Mouse (Mus musculus) Patski (cell line): ENCODE data around the gene Setmar. TPM values are rescaled to one million over a fixed set of nuclear protein-coding genes. Genes with fewer than 3 reads are reported as not detected.
"Not testable (repeated sequence)": the region's sequence is repeated elsewhere in the genome, so short reads cannot be mapped to it uniquely, and the experiment has no call there.

Experiments
- ATAC-seq: fragments of 100-300 bp; one replicate; pipeline ENCODE4 v1.8.0; 2021
- CTCF ChIA-PET: fragments of 350-600 bp; sonication (Branson Sonifier 250); formaldehyde crosslinking; loops from one replicate; lab custom pipeline; 2022; ENCODE audit warnings: inconsistent platforms; lab: Charles Lee
- POLR2A ChIA-PET: fragments of 350-600 bp; sonication (Branson Sonifier 250); formaldehyde crosslinking; loops from one replicate; lab custom pipeline; 2022; ENCODE audit warnings: antibody characterized with exemption, inconsistent platforms; lab: Charles Lee
- DNase-seq: peaks from one replicate; pipeline ENCODE4 v3.0.0-alpha.2; 2011; ENCODE audit warnings: low read depth, low spot score
- H3K27me3 ChIP-seq: fragments of 371-371 bp; one replicate; pipeline ENCODE4 v1.5.1; 2021
- CTCF ChIP-seq: fragments of 100-300 bp; IDR thresholded peaks from one replicate; pipeline ENCODE4 v1.5.1; 2021
- in situ Hi-C: fragments of 300-500 bp; cut with MboI; formaldehyde crosslinking; loops from 3 replicates; pipeline ENCODE4 v1.11.1; 2018; ENCODE audit warnings: low pct_unique_long_range_greater_than_20kb, mixed read lengths
- polyA plus RNA-seq: library from polyadenylated mRNA; unstranded; gene quantifications from one replicate; pipeline ENCODE4 v1.2.3, GENCODE M21; 2021

Setmar gene
- 6.1 TPM for polyA plus RNA-seq

DNA sequence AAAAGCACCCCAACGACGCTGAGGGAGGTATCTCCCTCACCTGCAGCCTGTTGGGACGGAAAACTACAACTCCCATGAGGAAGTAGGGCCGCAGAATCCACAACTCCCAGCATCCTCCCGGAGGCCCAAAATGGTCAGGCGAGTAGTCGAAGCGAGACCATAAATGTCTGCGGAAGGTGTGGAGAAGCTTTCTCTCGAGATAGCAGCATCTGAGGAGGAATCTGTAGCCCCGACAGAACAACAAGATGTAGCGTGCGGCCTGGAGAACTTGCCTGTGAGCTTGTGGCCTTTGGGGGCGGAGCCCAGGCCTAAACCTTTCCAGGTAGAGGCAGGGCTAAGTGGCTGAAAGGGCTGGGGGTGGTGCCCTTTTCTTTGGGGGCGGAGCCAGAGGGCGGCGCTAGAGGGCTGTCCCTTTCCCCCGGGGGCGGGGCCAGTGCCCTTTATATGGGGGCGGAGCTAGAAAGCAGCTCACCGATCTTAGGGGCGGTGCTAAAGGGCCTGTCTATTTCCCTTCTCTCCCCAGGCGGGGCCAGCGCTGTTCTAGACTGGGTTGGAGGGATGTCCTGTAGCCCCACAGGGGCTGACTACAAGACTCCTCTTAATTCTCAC lies at the start of gene Setmar:
Gene Setmar (plus strand): TSS at position 128 of the 609 bp plus-strand sequence.
- no peak for TF ChIP-seq CTCF
- in situ Hi-C loops = loop anchor here (5.0 kb wide), 1 partner anchor 1258 kb away; no protein-coding TSS in a partner anchor
- DNase-seq = peak; percentile 90
- peak; percentile 95 for ATAC-seq
- H3K27me3 ChIP-seq = peaks cover 9% of the 10 kb centered on the region
- CTCF ChIA-PET = interaction anchor here (0.9 to 3.3 kb wide), 9 partner anchors 10 to 353 kb away, joined by 3 to 24 read pairs (median 4); no protein-coding TSS in a partner anchor
- POLR2A ChIA-PET = no interaction called here

- POLR2A ChIA-PET = no interaction called here
- DNase-seq (no peak), ATAC-seq (no peak)
- TF ChIP-seq CTCF = no peak
- peaks cover 21% of the 10 kb centered on the region for H3K27me3 ChIP-seq
- CTCF ChIA-PET = no interaction called here
- in situ Hi-C loops = no loop called here
These were observed 43.2 kb upstream of the Setmar start for GRCm38 (mm10) chr6:108021646-108022045.

DNA sequence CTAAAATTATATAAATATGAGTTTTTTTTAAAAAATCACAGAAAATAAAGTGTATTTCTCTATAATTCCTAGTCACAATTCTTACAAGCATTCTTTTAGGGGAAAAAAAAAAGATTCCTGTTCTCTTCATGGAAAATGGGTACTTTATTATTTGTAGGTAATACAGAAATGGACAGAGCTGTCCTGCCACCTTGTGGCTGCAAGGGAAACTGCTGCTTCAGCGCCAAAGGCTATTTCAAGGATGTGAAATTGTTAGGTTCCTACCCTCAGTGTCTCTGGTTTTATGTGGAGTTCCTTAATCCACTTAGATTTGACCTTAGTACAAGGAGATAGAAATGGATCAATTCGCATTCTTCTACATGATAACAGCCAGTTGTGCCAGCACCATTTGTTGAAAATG lies 9.8 kb upstream of the Setmar start:
- in situ Hi-C loops = loop anchor here (10.0 kb wide), 1 partner anchor 1390 kb away; no protein-coding TSS in a partner anchor
- POLR2A ChIA-PET, DNase-seq, CTCF ChIA-PET, ATAC-seq: not testable (repeated sequence)
- peaks cover 26% of the 10 kb centered on the region for H3K27me3 ChIP-seq
- TF ChIP-seq CTCF = peak; percentile 87

GRCm38 (mm10) chr6:108055946-108056345 lies 8.9 kb upstream of the Setmar start:
- ChIA-PET CTCF (no interaction called here), POLR2A (no interaction called here)
- DNase-seq = no peak
- H3K27me3 ChIP-seq = peaks cover 26% of the 10 kb centered on the region
- no peak for TF ChIP-seq CTCF
- in situ Hi-C loops = loop anchor here (10.0 kb wide), 1 partner anchor 1391 kb away; no protein-coding TSS in a partner anchor
- no peak for ATAC-seq

- no peak for TF ChIP-seq CTCF
- peaks cover 18% of the 10 kb centered on the region for H3K27me3 ChIP-seq
- in situ Hi-C loops = loop anchor here (10.0 kb wide), 1 partner anchor 1393 kb away; no protein-coding TSS in a partner anchor
- CTCF ChIA-PET = interaction anchor here (1.2 kb wide), 1 partner anchor 9 kb away, joined by 4 read pairs; no protein-coding TSS in a partner anchor
- POLR2A ChIA-PET = no interaction called here
- ATAC-seq (no peak), DNase-seq (no peak)
These were observed 7.5 kb upstream of the Setmar start for GRCm38 (mm10) chr6:108057353-108057752.

DNA sequence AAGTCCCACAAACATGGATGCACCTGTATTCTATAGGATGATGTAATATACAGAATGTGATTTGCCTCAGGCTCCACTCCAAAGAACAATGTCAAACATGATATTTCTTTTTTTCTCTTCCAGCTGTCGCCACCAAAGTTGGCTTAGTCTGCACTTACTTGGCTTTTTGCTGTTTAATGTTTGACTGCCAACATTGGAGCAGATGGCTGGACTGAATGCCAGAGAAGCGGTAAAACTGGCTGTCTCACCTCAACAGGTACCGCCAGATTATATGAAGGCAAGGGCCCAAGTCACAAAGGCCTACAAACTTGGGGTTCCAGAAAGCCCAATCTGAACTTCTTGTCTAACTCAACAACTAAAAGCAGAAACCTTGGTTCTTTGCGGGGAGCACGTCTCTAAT lies 6.8 kb upstream of the Setmar start:
- ATAC-seq = no peak
- TF ChIP-seq CTCF = no peak
- in situ Hi-C loops = loop anchor here (10.0 kb wide), 1 partner anchor 1393 kb away; no protein-coding TSS in a partner anchor
- no peak for DNase-seq
- H3K27me3 ChIP-seq = peaks cover 15% of the 10 kb centered on the region
- ChIA-PET CTCF (interaction anchor here (1.2 kb wide), 1 partner anchor 10 kb away, joined by 4 read pairs; no protein-coding TSS in a partner anchor), POLR2A (no interaction called here)

DNA sequence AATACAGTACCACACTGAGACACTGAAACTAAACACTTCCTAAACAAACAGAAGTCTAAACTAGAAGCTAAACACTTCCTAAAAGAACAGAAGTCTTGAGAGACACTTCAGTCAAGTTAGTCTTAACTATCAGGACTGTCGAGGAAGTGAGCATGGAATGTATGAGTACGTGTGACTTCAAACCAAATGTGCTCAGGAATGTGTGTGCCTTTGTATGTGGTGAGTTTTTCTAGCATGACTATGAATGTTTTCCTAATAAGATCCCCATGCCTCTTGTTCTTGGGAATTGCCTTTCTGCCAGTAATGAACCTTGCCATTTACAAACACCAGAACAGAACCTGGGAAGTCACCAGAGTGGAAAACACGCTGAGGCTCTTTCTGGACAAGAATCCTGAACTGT lies 3.7 kb upstream of the Setmar start:
- TF ChIP-seq CTCF = no peak
- ATAC-seq (no peak), DNase-seq (no peak)
- ChIA-PET POLR2A (no interaction called here), CTCF (no interaction called here)
- in situ Hi-C loops = loop anchor here (5.0 kb wide), 1 partner anchor 1254 kb away; no protein-coding TSS in a partner anchor
- peaks cover 13% of the 10 kb centered on the region for H3K27me3 ChIP-seq

GRCm38 (mm10) chr6:108065583-108065982 lies 738 bp downstream of the Setmar start:
- ChIA-PET CTCF (interaction anchor here (1.0 to 3.3 kb wide), 9 partner anchors 9 to 669 kb away, joined by 3 to 24 read pairs (median 4); no protein-coding TSS in a partner anchor), POLR2A (no interaction called here)
- peaks cover 9% of the 10 kb centered on the region for H3K27me3 ChIP-seq
- ATAC-seq (peak; percentile 60), DNase-seq (peak; percentile 48)
- TF ChIP-seq CTCF = peak; percentile 81
- in situ Hi-C loops = no loop called here

DNA sequence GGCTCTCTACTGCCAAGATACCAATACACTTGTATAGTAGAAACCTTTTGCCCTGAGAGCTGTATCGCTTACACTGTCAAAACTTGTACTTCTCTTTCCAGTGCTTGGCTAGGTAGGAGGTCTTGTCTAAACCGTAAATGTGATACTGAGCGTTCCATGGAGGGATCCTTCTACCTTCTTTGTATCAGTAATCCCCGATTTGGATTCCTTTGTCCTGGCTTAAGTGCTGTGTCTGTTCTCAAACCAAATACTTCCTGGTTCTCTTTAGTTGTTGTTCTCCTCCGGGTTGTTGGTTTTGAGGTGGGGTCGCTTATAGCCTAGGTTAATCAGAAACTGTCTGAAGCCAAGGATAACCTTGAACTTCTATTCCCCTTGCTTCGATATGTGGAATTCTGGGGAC lies 6.1 kb downstream of the Setmar start:
- CTCF ChIA-PET = no interaction called here
- POLR2A ChIA-PET = no interaction called here
- no peak for ATAC-seq
- DNase-seq = no peak
- TF ChIP-seq CTCF = no peak
- in situ Hi-C loops = loop anchor here (10.0 kb wide), 1 partner anchor 664 kb away; no protein-coding TSS in a partner anchor
- H3K27me3 ChIP-seq = no peaks in the 10 kb centered on the region

DNA sequence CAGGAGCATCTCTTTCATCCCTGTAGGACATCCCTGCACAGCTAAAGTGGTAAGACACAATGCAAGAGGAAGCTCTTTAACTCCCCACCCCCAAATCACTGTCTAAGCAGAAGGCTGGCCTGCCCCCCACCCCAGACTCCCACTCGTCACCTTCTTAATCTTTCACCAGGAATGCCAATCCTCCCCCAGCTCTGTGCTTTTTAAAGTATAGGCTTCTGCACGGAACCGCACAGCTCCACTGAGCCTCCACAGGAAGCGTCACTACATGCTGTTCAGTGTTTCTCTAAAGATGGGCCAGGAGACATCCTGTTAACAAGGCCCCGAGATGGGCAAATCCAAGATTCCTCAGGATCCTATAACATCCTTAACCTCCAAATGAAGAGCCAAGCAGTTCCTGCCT lies 8.2 kb downstream of the Setmar start:
- ChIA-PET CTCF (interaction anchor here (1.2 kb wide), 1 partner anchor 18 kb away, joined by 3 read pairs; no protein-coding TSS in a partner anchor), POLR2A (no interaction called here)
- no peak for TF ChIP-seq CTCF
- ATAC-seq (no peak), DNase-seq (no peak)
- in situ Hi-C loops = loop anchor here (10.0 kb wide), 1 partner anchor 662 kb away; no protein-coding TSS in a partner anchor
- no peaks in the 10 kb centered on the region for H3K27me3 ChIP-seq

GRCm38 (mm10) chr6:108073931-108074330 lies 9.1 kb downstream of the Setmar start:
- ChIA-PET CTCF (interaction anchor here (1.1 to 1.5 kb wide), 2 partner anchors 16 to 699 kb away, joined by 3 read pairs; no protein-coding TSS in a partner anchor), POLR2A (interaction anchor here (0.6 kb wide), 1 partner anchor 17 kb away, joined by 3 read pairs; no protein-coding TSS in a partner anchor)
- ATAC-seq = no peak
- no peaks in the 10 kb centered on the region for H3K27me3 ChIP-seq
- no peak for DNase-seq
- TF ChIP-seq CTCF = no peak
- in situ Hi-C loops = loop anchor here (10.0 kb wide), 1 partner anchor 661 kb away; no protein-coding TSS in a partner anchor
